Mouse (Mus musculus) G1E (cell line): ENCODE results near the gene Nthl1. TPM values are rescaled to one million over a fixed set of nuclear protein-coding genes. Genes with fewer than 3 reads are reported as not detected.

Source experiments
- ATAC-seq: 2 replicates; pipeline ENCODE4 v1.8.0; 2016; ENCODE audit warnings: mild to moderate bottlenecking; ENCODE audit not compliant: insufficient number of reproducible peaks, poor library complexity, low FRiP score, severe bottlenecking; ENCODE audit errors: extremely low read depth
- DNase-seq: peaks from one replicate; pipeline ENCODE4 v3.0.0; 2012; ENCODE audit warnings: low spot score
- H3K27me3 ChIP-seq: 2 replicates; pipeline ENCODE4 v1.6.1; 2012; ENCODE audit warnings: mild to moderate bottlenecking, low read length, inconsistent platforms; ENCODE audit not compliant: insufficient read depth
- H3K36me3 ChIP-seq: replicated peaks from 2 replicates; pipeline ENCODE3; 2012; ENCODE audit warnings: mild to moderate bottlenecking, inconsistent platforms
- H3K4me1 ChIP-seq: 2 replicates; pipeline ENCODE4 v1.6.1; 2012; ENCODE audit warnings: low read depth, low read length, inconsistent platforms, mixed read lengths; ENCODE audit not compliant: insufficient read depth
- H3K4me3 ChIP-seq: 2 replicates; pipeline ENCODE4 v1.5.1; 2012; ENCODE audit warnings: low read depth, mild to moderate bottlenecking, inconsistent platforms, low read length, moderate library complexity, mixed read lengths
- H3K9me3 ChIP-seq: replicated peaks from 2 replicates; pipeline ENCODE4 v1.6.1; 2012; ENCODE audit warnings: inconsistent platforms
- CTCF ChIP-seq: IDR thresholded peaks from 2 replicates; pipeline ENCODE4 v1.5.1; 2012; ENCODE audit warnings: low read depth, low read length, inconsistent platforms, mixed read lengths
- GATA1 ChIP-seq: IDR thresholded peaks from 2 replicates; pipeline ENCODE4 v1.6.1; 2012; ENCODE audit warnings: borderline replicate concordance, low read length, inconsistent platforms, mixed read lengths
- GATA2 ChIP-seq: IDR thresholded peaks from 2 replicates; pipeline ENCODE4 v1.6.1; 2012; ENCODE audit warnings: low read depth, low read length, inconsistent platforms, borderline replicate concordance
- POLR2AphosphoS5 ChIP-seq: IDR thresholded peaks from 2 replicates; pipeline ENCODE4 v1.6.1; 2012; ENCODE audit warnings: low read depth, low read length, inconsistent platforms; ENCODE audit not compliant: insufficient replicate concordance
- TAL1 ChIP-seq: conservative IDR thresholded peaks from 2 replicates; pipeline ENCODE4 v1.6.1; 2012; ENCODE audit warnings: low read depth, low read length, inconsistent platforms, mixed read lengths
- polyA plus RNA-seq: library from polyadenylated mRNA; stranded (reverse); fragments of >175 nt; gene quantifications from 2 replicates; pipeline ENCODE4 v1.2.3, GENCODE M21; 2012
- total RNA-seq, 2 experiments: library from RNA; stranded (forward) in 1 of 2; stranded (reverse) in 1 of 2; fragments of 200-1000 nt in 1 of 2; fragments of >200 nt in 1 of 2; fragmentation: Nextera tagmentation in 1 of 2; gene quantifications; 2 replicates each; pipeline ENCODE4 v1.2.3; 2014 to 2017

The Nthl1 gene
- total and polyA plus RNA-seq, 3 experiments = 3.8 to 21.5 (median 9.8) TPM

DNA sequence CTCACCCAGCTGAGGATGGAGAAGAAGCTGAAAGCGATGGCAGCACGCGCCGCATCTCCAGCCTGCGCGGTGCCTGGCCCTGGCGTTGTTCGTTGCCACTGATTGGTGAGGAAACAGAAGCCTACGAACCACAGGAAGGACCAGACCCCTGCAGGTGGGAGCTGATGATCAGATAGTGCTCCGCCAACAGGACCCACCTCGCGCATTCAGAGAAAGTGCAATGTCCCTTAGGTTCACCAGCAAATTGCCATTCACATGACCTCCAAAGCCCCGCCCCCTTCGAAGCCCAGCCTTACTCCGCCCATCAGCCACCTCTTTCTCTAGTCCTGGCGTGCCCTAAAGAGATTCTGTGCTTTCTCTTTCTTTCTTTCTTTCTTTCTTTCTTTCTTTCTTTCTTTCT is 54.0 kb downstream of the Nthl1 start:
- peaks cover 36% of the 10 kb centered on the region for H3K4me1 ChIP-seq
- H3K9me3 ChIP-seq = no peaks in the 10 kb centered on the region
- TF ChIP-seq POLR2AphosphoS5 (no peak), GATA1 (no peak), TAL1 (no peak), CTCF (no peak), GATA2 (no peak)
- peak overlapping the region; percentile 28; the same call in 1 of the 2 replicates for H3K4me3 ChIP-seq
- H3K36me3 ChIP-seq = peaks cover 10% of the 10 kb centered on the region
- ATAC-seq = no peak
- DNase-seq = no peak
- H3K27me3 ChIP-seq = peaks cover 30% of the 10 kb centered on the region

DNA sequence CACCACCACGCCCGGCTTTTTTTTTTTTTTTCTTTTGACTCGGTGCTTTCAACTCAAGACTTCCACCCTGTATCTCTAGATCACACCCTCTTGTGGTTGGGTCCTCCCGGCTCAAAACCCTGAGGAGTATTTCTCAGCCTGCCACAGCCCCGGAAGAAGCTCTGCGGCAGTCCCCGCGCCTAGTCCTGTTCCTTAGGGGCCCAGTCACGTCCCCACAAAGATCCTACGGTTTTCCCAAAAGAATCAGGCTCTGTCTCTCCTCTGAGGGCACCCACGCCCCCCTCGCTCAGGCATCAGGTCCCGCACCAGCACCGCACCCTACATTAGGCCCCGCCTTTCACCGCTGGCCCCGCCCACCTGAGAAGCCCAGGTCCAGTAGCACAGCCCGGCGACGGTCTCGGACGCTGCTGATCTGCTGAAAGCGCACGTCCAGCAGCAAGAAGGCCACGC is 54.7 kb downstream of the Nthl1 start:
- ATAC-seq = peak; percentile 54
- TF ChIP-seq TAL1 = no peak
- TF ChIP-seq POLR2AphosphoS5 = no peak
- no peak for TF ChIP-seq GATA1
- no peak for TF ChIP-seq CTCF
- TF ChIP-seq GATA2 = no peak
- peak; percentile 66 for DNase-seq
- H3K9me3 ChIP-seq = no peaks in the 10 kb centered on the region
- H3K36me3 ChIP-seq = peaks cover 7% of the 10 kb centered on the region
- peaks cover 30% of the 10 kb centered on the region for H3K27me3 ChIP-seq
- H3K4me3 ChIP-seq = peak overlapping the region; percentile 64; the same call in 1 of the 2 replicates
- H3K4me1 ChIP-seq = peaks cover 39% of the 10 kb centered on the region

DNA sequence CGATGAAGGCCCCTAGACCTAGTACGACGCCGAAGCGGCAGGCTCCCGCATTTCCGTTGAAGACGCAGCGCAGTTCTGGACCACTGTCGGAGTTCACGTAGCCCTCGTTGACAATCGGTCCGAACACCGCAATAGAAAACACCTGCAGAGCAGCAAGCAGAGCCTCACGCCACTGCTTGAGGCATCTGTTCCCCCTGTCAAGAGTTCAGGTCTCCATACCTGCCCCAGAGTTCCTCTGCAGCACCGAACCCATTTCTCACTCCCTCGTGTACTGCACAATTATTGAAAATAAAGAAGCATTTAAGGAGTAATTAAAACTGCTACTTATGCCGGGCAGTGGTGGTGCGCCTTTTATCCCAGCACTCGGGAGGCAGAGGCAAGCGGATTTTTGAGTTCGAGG is 55.1 kb downstream of the Nthl1 start:
- H3K9me3 ChIP-seq = no peaks in the 10 kb centered on the region
- H3K27me3 ChIP-seq = peaks cover 30% of the 10 kb centered on the region
- TF ChIP-seq CTCF (no peak), POLR2AphosphoS5 (no peak), TAL1 (no peak), GATA1 (no peak), GATA2 (no peak)
- H3K36me3 ChIP-seq = peaks cover 8% of the 10 kb centered on the region
- DNase-seq = no peak
- H3K4me3 ChIP-seq = peak overlapping the region; percentile 64; the same call in 1 of the 2 replicates
- peaks cover 44% of the 10 kb centered on the region for H3K4me1 ChIP-seq
- ATAC-seq = no peak

Other genes starting within 250 kb of the Nthl1 start
Only the 20 nearest of the 29 such genes appear.
- not detected in 2 replicates for gene Bricd5, start 158.8 kb upstream of the Nthl1 start, total RNA-seq (2014; fragmentation: Nextera tagmentation)
- gene Bricd5, start 158.8 kb upstream of the Nthl1 start, total RNA-seq (2017) = 0.33 and 0.58 TPM in 2 replicates
- gene Bricd5, start 158.8 kb upstream of the Nthl1 start, polyA plus RNA-seq = 0.23 and 0.27 TPM in 2 replicates
- gene Mlst8, start 153.6 kb upstream of the Nthl1 start, total RNA-seq (2014; fragmentation: Nextera tagmentation) = 5.2 and 7.0 TPM in 2 replicates
- 17.2 and 19.7 TPM in 2 replicates for gene Mlst8, start 153.6 kb upstream of the Nthl1 start, total RNA-seq (2017)
- gene Mlst8, start 153.6 kb upstream of the Nthl1 start, polyA plus RNA-seq = 6.4 and 7.1 TPM in 2 replicates
- gene Caskin1, start 144.1 kb upstream of the Nthl1 start, total RNA-seq (2014; fragmentation: Nextera tagmentation) = not detected in 2 replicates
- 0.11 and 0.29 TPM in 2 replicates for gene Caskin1, start 144.1 kb upstream of the Nthl1 start, total RNA-seq (2017)
- gene Caskin1, start 144.1 kb upstream of the Nthl1 start, polyA plus RNA-seq = not detected in 2 replicates
- 62.8 and 70.6 TPM in 2 replicates for gene Traf7, start 104.7 kb upstream of the Nthl1 start, total RNA-seq (2014; fragmentation: Nextera tagmentation)
- gene Traf7, start 104.7 kb upstream of the Nthl1 start, total RNA-seq (2017) = 81.7 and 103 TPM in 2 replicates
- 153 and 198 TPM in 2 replicates for gene Traf7, start 104.7 kb upstream of the Nthl1 start, polyA plus RNA-seq
- gene Rab26, start 98.5 kb upstream of the Nthl1 start, total RNA-seq (2014; fragmentation: Nextera tagmentation) = 0.83 TPM in 1 of 2 replicates, not detected in the other
- 0.35 and 0.49 TPM in 2 replicates for gene Rab26, start 98.5 kb upstream of the Nthl1 start, total RNA-seq (2017)
- 0.24 and 0.26 TPM in 2 replicates for gene Rab26, start 98.5 kb upstream of the Nthl1 start, polyA plus RNA-seq
- 14.4 and 28.0 TPM in 2 replicates for gene Pkd1, start 82.8 kb upstream of the Nthl1 start, total RNA-seq (2014; fragmentation: Nextera tagmentation)
- gene Pkd1, start 82.8 kb upstream of the Nthl1 start, total RNA-seq (2017) = 5.0 and 10.3 TPM in 2 replicates
- gene Pkd1, start 82.8 kb upstream of the Nthl1 start, polyA plus RNA-seq = 4.1 and 5.8 TPM in 2 replicates
- 114 and 146 TPM in 2 replicates for gene Tsc2, start 50 bp upstream of the Nthl1 start, total RNA-seq (2014; fragmentation: Nextera tagmentation)
- gene Tsc2, start 50 bp upstream of the Nthl1 start, total RNA-seq (2017) = 38.0 and 39.7 TPM in 2 replicates
- 66.5 and 77.5 TPM in 2 replicates for gene Tsc2, start 50 bp upstream of the Nthl1 start, polyA plus RNA-seq
- gene Slc9a3r2, start 17.6 kb downstream of the Nthl1 start, total RNA-seq (2014; fragmentation: Nextera tagmentation) = not detected in 2 replicates
- 0.16 TPM in 1 of 2 replicates, not detected in the other for gene Slc9a3r2, start 17.6 kb downstream of the Nthl1 start, total RNA-seq (2017)
- 0.03 and 0.07 TPM in 2 replicates for gene Slc9a3r2, start 17.6 kb downstream of the Nthl1 start, polyA plus RNA-seq
- not detected in 2 replicates for gene Npw, start 25.8 kb downstream of the Nthl1 start, total RNA-seq (2014; fragmentation: Nextera tagmentation)
- gene Npw, start 25.8 kb downstream of the Nthl1 start, total RNA-seq (2017) = not detected in 2 replicates
- gene Npw, start 25.8 kb downstream of the Nthl1 start, polyA plus RNA-seq = not detected in 2 replicates
- gene Zfp598, start 37.0 kb downstream of the Nthl1 start, total RNA-seq (2014; fragmentation: Nextera tagmentation) = 55.9 and 59.1 TPM in 2 replicates
- 11.2 and 12.0 TPM in 2 replicates for gene Zfp598, start 37.0 kb downstream of the Nthl1 start, total RNA-seq (2017)
- 86.4 and 99.2 TPM in 2 replicates for gene Zfp598, start 37.0 kb downstream of the Nthl1 start, polyA plus RNA-seq
- not detected in 2 replicates for gene Syngr3, start 57.3 kb downstream of the Nthl1 start, total RNA-seq (2014; fragmentation: Nextera tagmentation)
- gene Syngr3, start 57.3 kb downstream of the Nthl1 start, total RNA-seq (2017) = 0.17 TPM in 1 of 2 replicates, not detected in the other
- 0.08 and 0.12 TPM in 2 replicates for gene Syngr3, start 57.3 kb downstream of the Nthl1 start, polyA plus RNA-seq
- gene Gfer, start 63.5 kb downstream of the Nthl1 start, total RNA-seq (2014; fragmentation: Nextera tagmentation) = 10.5 and 15.7 TPM in 2 replicates
- gene Gfer, start 63.5 kb downstream of the Nthl1 start, total RNA-seq (2017) = 34.1 and 46.4 TPM in 2 replicates
- gene Gfer, start 63.5 kb downstream of the Nthl1 start, polyA plus RNA-seq = 149 and 184 TPM in 2 replicates
- 1.4 TPM in 1 of 2 replicates, not detected in the other for gene Noxo1, start 63.6 kb downstream of the Nthl1 start, total RNA-seq (2014; fragmentation: Nextera tagmentation)
- gene Noxo1, start 63.6 kb downstream of the Nthl1 start, total RNA-seq (2017) = 1.0 and 1.1 TPM in 2 replicates
- 0.72 and 0.87 TPM in 2 replicates for gene Noxo1, start 63.6 kb downstream of the Nthl1 start, polyA plus RNA-seq
- gene Tbl3, start 75.0 kb downstream of the Nthl1 start, total RNA-seq (2014; fragmentation: Nextera tagmentation) = 9.2 and 17.8 TPM in 2 replicates
- 27.7 and 34.0 TPM in 2 replicates for gene Tbl3, start 75.0 kb downstream of the Nthl1 start, total RNA-seq (2017)
- gene Tbl3, start 75.0 kb downstream of the Nthl1 start, polyA plus RNA-seq = 15.6 and 25.2 TPM in 2 replicates
- gene Rnf151, start 85.4 kb downstream of the Nthl1 start, total RNA-seq (2014; fragmentation: Nextera tagmentation) = not detected in 2 replicates
- gene Rnf151, start 85.4 kb downstream of the Nthl1 start, total RNA-seq (2017) = 0.23 TPM in 1 of 2 replicates, not detected in the other
- 0.13 and 0.17 TPM in 2 replicates for gene Rnf151, start 85.4 kb downstream of the Nthl1 start, polyA plus RNA-seq
- gene Rps2, start 85.4 kb downstream of the Nthl1 start, total RNA-seq (2014; fragmentation: Nextera tagmentation) = 3,970 and 4,105 TPM in 2 replicates
- gene Rps2, start 85.4 kb downstream of the Nthl1 start, total RNA-seq (2017) = 950 and 975 TPM in 2 replicates
- 2,688 and 3,723 TPM in 2 replicates for gene Rps2, start 85.4 kb downstream of the Nthl1 start, polyA plus RNA-seq
- 54.6 and 63.5 TPM in 2 replicates for gene Ndufb10, start 91.8 kb downstream of the Nthl1 start, total RNA-seq (2014; fragmentation: Nextera tagmentation)
- gene Ndufb10, start 91.8 kb downstream of the Nthl1 start, total RNA-seq (2017) = 185 and 206 TPM in 2 replicates
- gene Ndufb10, start 91.8 kb downstream of the Nthl1 start, polyA plus RNA-seq = 372 and 429 TPM in 2 replicates
- not detected in 2 replicates for gene Rpl3l, start 95.1 kb downstream of the Nthl1 start, total RNA-seq (2014; fragmentation: Nextera tagmentation)
- 0.17 TPM in 1 of 2 replicates, not detected in the other for gene Rpl3l, start 95.1 kb downstream of the Nthl1 start, total RNA-seq (2017)
- 0.07 TPM in 1 of 2 replicates, not detected in the other for gene Rpl3l, start 95.1 kb downstream of the Nthl1 start, polyA plus RNA-seq
- 62.0 and 76.8 TPM in 2 replicates for gene Msrb1, start 104.0 kb downstream of the Nthl1 start, total RNA-seq (2014; fragmentation: Nextera tagmentation)
- gene Msrb1, start 104.0 kb downstream of the Nthl1 start, total RNA-seq (2017) = 34.6 and 39.2 TPM in 2 replicates
- gene Msrb1, start 104.0 kb downstream of the Nthl1 start, polyA plus RNA-seq = 10.1 and 14.6 TPM in 2 replicates
- gene Hs3st6, start 120.3 kb downstream of the Nthl1 start, total RNA-seq (2014; fragmentation: Nextera tagmentation) = not detected in 2 replicates
- gene Hs3st6, start 120.3 kb downstream of the Nthl1 start, total RNA-seq (2017) = not detected in 2 replicates
- gene Hs3st6, start 120.3 kb downstream of the Nthl1 start, polyA plus RNA-seq = not detected in 2 replicates